Comparison of ENCODE assay signal across 23 mouse cellular contexts in genomic region chr3:37885776-37886175, GRCm38 (mm10).
A peak's percentile ranks its signal among the peaks of the same experiment; 100 is the strongest.
DNase-seq lines count a peak whose midpoint lies in the region; ATAC-seq and TF ChIP-seq lines count a peak whose summit lies in the region.
"Had no signal": no experiment of that assay in that cellular context is flagged by ENCODE, and none has a peak within 500 bp of the region (broad histone marks: within the 10 kb centered on the region; RNA-seq: fewer than 3 reads in every experiment).

No protein-coding gene starts in this region.

- no peaks in the 10 kb centered on the region for H3K9me3 ChIP-seq in heart, postnatal 0 days (replicated peaks; ENCODE audit: control insufficient read depth, low read length)
- no peaks in the 10 kb centered on the region for H3K9me3 ChIP-seq in kidney, postnatal 0 days (replicated peaks; ENCODE audit: low read length)
- H3K9me3 ChIP-seq: embryonic facial prominence, embryonic 13.5 days; forebrain, embryonic 13.5 days; G1E; heart, embryonic 15.5 days had no signal

- H3K4me3 ChIP-seq in heart, postnatal 0 days (ENCODE audit: low read depth, low read length): no peak overlapping the region
- H3K4me3 ChIP-seq in heart, adult 2 months: no peak overlapping the region
- H3K4me3 ChIP-seq in kidney, postnatal 0 days (replicated peaks; ENCODE audit: low read depth, low read length): no peak overlapping the region
- H3K4me3 ChIP-seq: embryonic facial prominence, embryonic 13.5 days; forebrain, embryonic 13.5 days; heart, embryonic 15.5 days had no signal

- peaks cover 9% of the 10 kb centered on the region; the same call in 1 of the 2 replicates for H3K4me1 ChIP-seq in heart, postnatal 0 days (ENCODE audit: control insufficient read depth, insufficient read depth)
- H3K4me1 ChIP-seq in heart, adult 2 months (ENCODE audit: control insufficient read depth, insufficient read depth, low read length): peaks cover 3% of the 10 kb centered on the region
- H3K4me1 ChIP-seq in kidney, postnatal 0 days (replicated peaks; ENCODE audit: insufficient read depth, low read length): peaks cover 10% of the 10 kb centered on the region
- H3K4me1 ChIP-seq: embryonic facial prominence, embryonic 13.5 days; forebrain, embryonic 13.5 days had no signal

- no peak overlapping the region for H3K4me2 ChIP-seq in heart, postnatal 0 days (ENCODE audit: low read depth, low read length)
- H3K4me2 ChIP-seq in kidney, postnatal 0 days (ENCODE audit: low read length): no peak overlapping the region
- H3K4me2 ChIP-seq: embryonic facial prominence, embryonic 13.5 days; forebrain, embryonic 13.5 days; heart, embryonic 11.5 days; heart, embryonic 15.5 days had no signal

- H3K9ac ChIP-seq in heart, postnatal 0 days (replicated peaks; ENCODE audit: low read depth, low read length): no peak overlapping the region
- no peak overlapping the region for H3K9ac ChIP-seq in heart, adult 2 months (ENCODE audit: low read depth, low read length)
- no peak overlapping the region for H3K9ac ChIP-seq in kidney, postnatal 0 days (ENCODE audit: low read depth, low read length)
- H3K9ac ChIP-seq: embryonic facial prominence, embryonic 13.5 days; forebrain, embryonic 13.5 days; forebrain, postnatal 0 days; heart, embryonic 15.5 days had no signal

- no peak for TF ChIP-seq POLR2A in heart, adult 2 months (IDR thresholded peaks at IDR 0.05; ENCODE audit: insufficient read depth, low read depth, low read length)

- no peak for DNase-seq in heart, postnatal 0 days (ENCODE audit: low spot score)
- DNase-seq in heart, adult 2 months: no peak
- peak; percentile 74 for DNase-seq in kidney, postnatal 0 days (ENCODE audit: low spot score)
- DNase-seq in kidney, adult 18-20 months: no peak
- DNase-seq in NIH3T3 (ENCODE audit: low read depth): peak; percentile 54
- no peak for DNase-seq in B cell, adult 2 months
- DNase-seq: adrenal gland, adult 2 months; adrenal gland, postnatal 25 days; cerebellum, adult 18-20 months; cerebellum, adult 9-11 months; cerebellum, postnatal 36 days; forebrain, postnatal 0 days; gastrocnemius, postnatal 36 days; heart, adult 18-20 months; heart, postnatal 36 days had no signal

- intact Hi-C loops in heart, adult 2 months (cut with DNase I): no loop called here

- peak; percentile 2; the same call in 1 of the 2 replicates for TF ChIP-seq CTCF in heart, postnatal 0 days (IDR thresholded peaks at IDR 0.05; ENCODE audit: low read depth)
- TF ChIP-seq CTCF in heart, adult 2 months (IDR thresholded peaks at IDR 0.05): no peak
- no peak for TF ChIP-seq CTCF in kidney, postnatal 0 days (IDR thresholded peaks at IDR 0.05; ENCODE audit: low read depth)

- WGBS in heart, postnatal 0 days: 88% methylated on average over 6 of the region's 6 CpGs
- WGBS in heart, adult 2 months: 95% methylated on average over 6 of the region's 6 CpGs
- WGBS in kidney, postnatal 0 days: 55% methylated on average over 6 of the region's 6 CpGs

- ATAC-seq in heart, postnatal 0 days (ENCODE audit: insufficient read depth, low read depth): no peak
- no peak for ATAC-seq in kidney, postnatal 0 days (replicated peaks; ENCODE audit: low FRiP score, low read depth)
- ATAC-seq: CD4-positive, CD25-positive, alpha-beta regulatory T cell, adult 4 months; forebrain, embryonic 13.5 days; forebrain, postnatal 0 days; hindbrain, embryonic 16.5 days; inflammation-experienced regulatory T-cells, adult 6 months had no signal

- TF ChIP-seq EP300 in heart, postnatal 0 days (IDR thresholded peaks at IDR 0.05; ENCODE audit: low read depth): no peak
- no peak for TF ChIP-seq EP300 in heart, adult 2 months (IDR thresholded peaks at IDR 0.05; ENCODE audit: insufficient read depth, low read depth, low read length)

- H3K36me3 ChIP-seq in heart, postnatal 0 days (replicated peaks; ENCODE audit: control insufficient read depth, insufficient read depth, low read length): no peaks in the 10 kb centered on the region
- no peaks in the 10 kb centered on the region; the same call in 1 of the 2 replicates for H3K36me3 ChIP-seq in heart, adult 2 months (ENCODE audit: control insufficient read depth, insufficient read depth, low read length)
- no peaks in the 10 kb centered on the region for H3K36me3 ChIP-seq in kidney, postnatal 0 days (ENCODE audit: insufficient read depth, low read length)
- H3K36me3 ChIP-seq: embryonic facial prominence, embryonic 13.5 days; G1E; heart, embryonic 15.5 days had no signal

- H3K79me2 ChIP-seq in heart, adult 2 months (replicated peaks; ENCODE audit: control insufficient read depth, insufficient read depth, low read length): no peaks in the 10 kb centered on the region

- no peaks in the 10 kb centered on the region for H3K27me3 ChIP-seq in heart, postnatal 0 days (ENCODE audit: control insufficient read depth, insufficient read depth, low read length)
- H3K27me3 ChIP-seq in heart, adult 2 months (ENCODE audit: control insufficient read depth, insufficient read depth, low read length): no peaks in the 10 kb centered on the region
- H3K27me3 ChIP-seq in kidney, postnatal 0 days (ENCODE audit: insufficient read depth, low read length): no peaks in the 10 kb centered on the region
- H3K27me3 ChIP-seq: embryonic facial prominence, embryonic 13.5 days; forebrain, embryonic 13.5 days; heart, embryonic 15.5 days had no signal

- H3K27ac ChIP-seq in heart, postnatal 0 days (ENCODE audit: low read depth): no peak overlapping the region
- H3K27ac ChIP-seq in heart, adult 2 months: no peak overlapping the region
- H3K27ac ChIP-seq in kidney, postnatal 0 days: no peak overlapping the region
- H3K27ac ChIP-seq: embryonic facial prominence, embryonic 13.5 days; forebrain, embryonic 13.5 days; heart, embryonic 15.5 days had no signal

Comparison
In these comparisons a context has a peak if more than half of its experiments do, and no peak if none do; other contexts are left out.
1. DNase-seq: peak in kidney, postnatal 0 days (single experiment) and NIH3T3 (single experiment); none in heart, postnatal 0 days (single experiment), heart, adult 2 months (0 of 2), kidney, adult 18-20 months (single experiment) and B cell, adult 2 months (0 of 2).